Mouse (Mus musculus): ENCODE results near the gene Gm10842. TPM values are rescaled to one million over a fixed set of nuclear protein-coding genes. Genes with fewer than 3 reads are reported as not detected.

Gene Gm10842
- polyA plus RNA-seq, 1 experiment, result not detected

- no peak for TF ChIP-seq CTCF (IDR thresholded peaks at IDR 0.05; ENCODE audit: extremely low read depth, insufficient read length, insufficient replicate concordance, low read depth, low read length)
- no peak for TF ChIP-seq POLR2A (IDR thresholded peaks at IDR 0.05; ENCODE audit: low read depth, low read length)
- Histone ChIP-seq H3K36me3 (ENCODE audit: control insufficient read depth, insufficient read depth, low read length) (peaks cover 6% of the 10 kb centered on the region; the same call in 1 of the 2 replicates), H3K4me3 (ENCODE audit: low read depth, low read length) (peak overlapping the region; percentile 99), H3K27ac (ENCODE audit: insufficient read depth, low read depth, low read length) (peak overlapping the region; percentile 61), H3K27me3 (ENCODE audit: control insufficient read depth, insufficient read depth, low read length) (no peaks in the 10 kb centered on the region), H3K4me1 (ENCODE audit: control insufficient read depth, insufficient read depth, insufficient read length, low read length) (no peaks in the 10 kb centered on the region; the same call in 1 of the 2 replicates)
- WGBS, result under 1% methylated on average over 89 of the region's 89 CpGs
Measured at GRCm38 (mm10) chr11:105181689-105182460, 35.2 kb downstream of the Gm10842 start.

DNA sequence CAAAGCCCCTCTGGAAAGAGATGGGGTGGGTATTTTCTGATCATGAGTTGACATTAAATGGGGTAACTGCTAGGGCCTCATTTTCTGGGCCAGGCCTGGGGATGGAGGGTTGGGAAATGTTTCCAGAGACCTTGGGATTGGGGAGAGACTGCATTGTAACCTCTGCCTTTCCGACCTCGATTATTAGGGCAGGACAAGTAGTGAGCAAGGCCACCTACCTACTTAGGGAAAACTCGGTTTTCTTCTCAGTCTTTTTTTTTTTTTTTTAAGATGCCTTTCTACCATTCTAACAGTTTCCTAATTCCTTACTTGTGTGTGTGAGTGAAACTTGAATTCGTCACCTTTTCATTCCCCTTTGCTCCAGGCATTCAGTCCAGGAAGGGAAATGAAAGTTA, 35.8 kb downstream of the Gm10842 start:
- Histone ChIP-seq H3K27ac (ENCODE audit: insufficient read depth, low read depth, low read length) (peak overlapping the region; percentile 61), H3K4me3 (ENCODE audit: low read depth, low read length) (peak overlapping the region; percentile 99), H3K27me3 (ENCODE audit: control insufficient read depth, insufficient read depth, low read length) (no peaks in the 10 kb centered on the region), H3K36me3 (ENCODE audit: control insufficient read depth, insufficient read depth, low read length) (peaks cover 6% of the 10 kb centered on the region; the same call in 1 of the 2 replicates), H3K4me1 (ENCODE audit: control insufficient read depth, insufficient read depth, insufficient read length, low read length) (no peaks in the 10 kb centered on the region; the same call in 1 of the 2 replicates)
- 1% methylated on average over 4 of the region's 4 CpGs for WGBS
- TF ChIP-seq POLR2A (IDR thresholded peaks at IDR 0.05; ENCODE audit: low read depth, low read length) (no peak), CTCF (IDR thresholded peaks at IDR 0.05; ENCODE audit: extremely low read depth, insufficient read length, insufficient replicate concordance, low read depth, low read length) (no peak)

DNA sequence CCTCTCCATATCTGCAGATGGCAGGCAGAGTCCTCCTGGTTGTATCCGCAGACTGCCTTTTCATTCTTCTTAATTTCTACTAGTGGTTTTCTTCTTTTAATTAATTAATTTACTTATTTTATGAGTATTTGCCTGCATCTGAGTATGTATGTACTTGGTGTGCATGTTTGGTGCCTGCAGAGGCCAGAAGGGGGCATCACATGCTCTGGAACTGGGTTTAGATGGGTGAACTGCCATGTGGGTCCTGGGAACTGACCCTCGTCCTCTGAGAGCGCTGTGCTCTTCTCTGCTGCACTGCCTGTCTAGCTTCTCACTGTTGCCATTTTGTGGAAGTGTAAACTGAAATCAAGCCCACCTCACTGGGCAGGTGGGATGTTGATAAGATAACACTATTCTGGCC, 38.0 kb downstream of the Gm10842 start:
- H3K4me3 ChIP-seq (ENCODE audit: low read depth, low read length), result no peak overlapping the region
- WGBS, result 93% methylated on average over 3 of the region's 3 CpGs
- H3K36me3 ChIP-seq (ENCODE audit: control insufficient read depth, insufficient read depth, low read length), result peaks cover 6% of the 10 kb centered on the region; the same call in 1 of the 2 replicates
- no peaks in the 10 kb centered on the region for H3K27me3 ChIP-seq (ENCODE audit: control insufficient read depth, insufficient read depth, low read length)
- H3K27ac ChIP-seq (ENCODE audit: insufficient read depth, low read depth, low read length), result no peak overlapping the region
- H3K4me1 ChIP-seq (ENCODE audit: control insufficient read depth, insufficient read depth, insufficient read length, low read length), result no peaks in the 10 kb centered on the region; the same call in 1 of the 2 replicates
- TF ChIP-seq CTCF (IDR thresholded peaks at IDR 0.05; ENCODE audit: extremely low read depth, insufficient read length, insufficient replicate concordance, low read depth, low read length) (no peak), POLR2A (IDR thresholded peaks at IDR 0.05; ENCODE audit: low read depth, low read length) (no peak)

DNA sequence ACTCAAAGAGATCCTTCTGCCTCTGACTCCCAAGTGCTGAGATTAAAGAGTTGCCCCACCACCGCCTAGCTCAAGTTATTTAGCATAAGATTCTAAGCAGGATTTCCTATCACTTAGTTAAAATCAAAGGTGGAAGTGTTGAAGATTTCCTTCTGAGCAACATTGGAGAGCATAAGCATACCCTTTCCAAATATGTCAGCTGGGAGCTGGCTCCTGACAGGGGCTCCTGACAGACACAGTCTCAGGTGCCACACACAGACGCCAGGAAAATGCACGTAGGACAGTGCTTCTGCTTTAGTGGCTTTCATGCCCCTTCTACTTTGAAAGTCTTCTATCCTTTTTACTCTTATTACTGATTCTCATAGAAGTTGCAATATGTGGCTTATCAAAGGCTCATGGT, 45.5 kb downstream of the Gm10842 start:
- WGBS, result 94% methylated on average over 3 of the region's 3 CpGs
- Histone ChIP-seq H3K4me3 (ENCODE audit: low read depth, low read length) (no peak overlapping the region), H3K4me1 (ENCODE audit: control insufficient read depth, insufficient read depth, insufficient read length, low read length) (no peaks in the 10 kb centered on the region), H3K36me3 (ENCODE audit: control insufficient read depth, insufficient read depth, low read length) (0 out of 2 replicates have a peak, but pooled peaks cover 3% of the 10 kb centered on the region), H3K27ac (ENCODE audit: insufficient read depth, low read depth, low read length) (no peak overlapping the region), H3K27me3 (ENCODE audit: control insufficient read depth, insufficient read depth, low read length) (no peaks in the 10 kb centered on the region)
- TF ChIP-seq CTCF (IDR thresholded peaks at IDR 0.05; ENCODE audit: extremely low read depth, insufficient read length, insufficient replicate concordance, low read depth, low read length) (no peak), POLR2A (IDR thresholded peaks at IDR 0.05; ENCODE audit: low read depth, low read length) (no peak)

Other genes with a start within 250 kb of the Gm10842 start
- gene Efcab3, start 83.3 kb upstream of the Gm10842 start, polyA plus RNA-seq (2012; rRNA removed), result not detected in 2 replicates
- gene Mettl2, start 20.5 kb upstream of the Gm10842 start, polyA plus RNA-seq (2012; rRNA removed), result 3.6 and 4.6 TPM in 2 replicates
- gene Tlk2, start 31.9 kb downstream of the Gm10842 start, polyA plus RNA-seq (2012; rRNA removed), result 1.9 and 5.3 TPM in 2 replicates
- 3.9 and 6.3 TPM in 2 replicates for gene Mrc2, start 145.8 kb downstream of the Gm10842 start, polyA plus RNA-seq (2012; rRNA removed)

All from small intestine, adult 2 months (tissue).